Mouse (Mus musculus) testis, postnatal 10 days (tissue): ENCODE results near the gene Fgf9.
A peak's percentile ranks its signal among the peaks of the same experiment; 100 is the strongest.

Experiments
- DNase-seq: peaks from one replicate; pipeline ENCODE4 v3.0.0; 2021; ENCODE audit warnings: low spot score

The Fgf9 gene

GRCm38 (mm10) chr14:58070481-58071119 lies at the start of gene Fgf9:
Gene Fgf9 (plus strand): TSS chr14:58070547.
- peak; percentile 45 for DNase-seq

GRCm38 (mm10) chr14:58034567-58034966 lies 35.8 kb upstream of the Fgf9 start:
- peak; percentile 80 for DNase-seq

- no peak for DNase-seq
Observed at GRCm38 (mm10) chr14:58036174-58036573, 34.2 kb upstream of the Fgf9 start.

- no peak for DNase-seq
Observed at GRCm38 (mm10) chr14:58046639-58047284, 23.6 kb upstream of the Fgf9 start.

GRCm38 (mm10) chr14:58050691-58051090 lies 19.7 kb upstream of the Fgf9 start:
- DNase-seq, result no peak

- no peak for DNase-seq
Observed at GRCm38 (mm10) chr14:58067586-58067985, 2.8 kb upstream of the Fgf9 start.

GRCm38 (mm10) chr14:58068641-58069040 lies 1.7 kb upstream of the Fgf9 start:
- no peak for DNase-seq

GRCm38 (mm10) chr14:58069927-58070326 lies 420 bp upstream of the Fgf9 start:
- no peak for DNase-seq

- peak; percentile 61 for DNase-seq
Observed at GRCm38 (mm10) chr14:58071120-58071641, 834 bp downstream of the Fgf9 start.

GRCm38 (mm10) chr14:58071830-58072770 lies 1.8 kb downstream of the Fgf9 start:
- peak; percentile 70 for DNase-seq

- no peak for DNase-seq
Observed at GRCm38 (mm10) chr14:58072771-58073501, 2.6 kb downstream of the Fgf9 start.

- no peak for DNase-seq
Observed at GRCm38 (mm10) chr14:58073936-58074335, 3.6 kb downstream of the Fgf9 start.

- DNase-seq, result peak; percentile 45
Observed at GRCm38 (mm10) chr14:58074621-58075432, 4.5 kb downstream of the Fgf9 start.

- no peak for DNase-seq
Observed at GRCm38 (mm10) chr14:58075433-58076029, 5.2 kb downstream of the Fgf9 start.

GRCm38 (mm10) chr14:58076030-58076521 lies 5.7 kb downstream of the Fgf9 start:
- DNase-seq, result peak; percentile 63

GRCm38 (mm10) chr14:58076726-58077255 lies 6.4 kb downstream of the Fgf9 start:
- no peak for DNase-seq

GRCm38 (mm10) chr14:58079471-58079870 lies 9.1 kb downstream of the Fgf9 start:
- DNase-seq, result no peak

GRCm38 (mm10) chr14:58081955-58082354 lies 11.6 kb downstream of the Fgf9 start:
- DNase-seq, result no peak

GRCm38 (mm10) chr14:58084240-58084639 lies 13.9 kb downstream of the Fgf9 start:
- DNase-seq, result no peak

GRCm38 (mm10) chr14:58087326-58087725 lies 17.0 kb downstream of the Fgf9 start:
- DNase-seq, result no peak
